Mouse (Mus musculus) stomach, embryonic 15.5 days (tissue): ENCODE data around the gene Tspoap1. TPM values are rescaled to one million over a fixed set of nuclear protein-coding genes. Genes with fewer than 3 reads are reported as not detected.

Experiments
- ATAC-seq: fragments of 200-750 bp; cut with Nextera tagmentation; 2 replicates; pipeline ENCODE4 v1.8.0; 2017; ENCODE audit warnings: low read depth, moderate number of reproducible peaks, moderate TSS enrichment; ENCODE audit not compliant: insufficient read depth, low FRiP score
- H3K27ac ChIP-seq: fragments of 300-500 bp; sonication (generic); 2 replicates; pipeline ENCODE4 v1.5.1; 2015; ENCODE audit warnings: mild to moderate bottlenecking, inconsistent platforms
- H3K27me3 ChIP-seq: fragments of 300-500 bp; sonication (generic); replicated peaks from 2 replicates; pipeline ENCODE4 v1.6.1; 2015; ENCODE audit warnings: inconsistent platforms
- H3K36me3 ChIP-seq: fragments of 300-500 bp; sonication (generic); 2 replicates; pipeline ENCODE4 v1.6.1; 2015; ENCODE audit warnings: inconsistent platforms
- H3K4me1 ChIP-seq: fragments of 300-500 bp; sonication (generic); 2 replicates; pipeline ENCODE4 v1.6.1; 2015; ENCODE audit warnings: inconsistent platforms
- H3K4me2 ChIP-seq: fragments of 300-500 bp; sonication (generic); 2 replicates; pipeline ENCODE4 v1.6.1; 2015; ENCODE audit warnings: mild to moderate bottlenecking, inconsistent platforms
- H3K4me3 ChIP-seq: fragments of 300-500 bp; sonication (generic); replicated peaks from 2 replicates; pipeline ENCODE4 v1.5.1; 2015; ENCODE audit warnings: inconsistent platforms
- H3K9ac ChIP-seq: fragments of 300-500 bp; sonication (generic); 2 replicates; pipeline ENCODE4 v1.6.1; 2015; ENCODE audit warnings: inconsistent platforms
- H3K9me3 ChIP-seq: fragments of 300-500 bp; sonication (generic); 2 replicates; pipeline ENCODE4 v1.6.1; 2016; ENCODE audit warnings: inconsistent platforms
- WGBS: fragments of 180-500 bp; shearing (Covaris S2); methylation state at CpG from one replicate; pipeline ENCODE4 v1.1.7; 2015; 5-methylcytosine and 5-hydroxymethylcytosine counted together
- polyA plus RNA-seq: library from polyadenylated mRNA; unstranded; fragments of >200 nt; fragmentation: Nextera tagmentation; extraction: Ambion mirVana; gene quantifications from 2 replicates; pipeline ENCODE4 v1.2.1, GENCODE M21; 2015

Tspoap1 gene
- polyA plus RNA-seq, 1 experiment from 2014 or later: 2.8 TPM

DNA sequence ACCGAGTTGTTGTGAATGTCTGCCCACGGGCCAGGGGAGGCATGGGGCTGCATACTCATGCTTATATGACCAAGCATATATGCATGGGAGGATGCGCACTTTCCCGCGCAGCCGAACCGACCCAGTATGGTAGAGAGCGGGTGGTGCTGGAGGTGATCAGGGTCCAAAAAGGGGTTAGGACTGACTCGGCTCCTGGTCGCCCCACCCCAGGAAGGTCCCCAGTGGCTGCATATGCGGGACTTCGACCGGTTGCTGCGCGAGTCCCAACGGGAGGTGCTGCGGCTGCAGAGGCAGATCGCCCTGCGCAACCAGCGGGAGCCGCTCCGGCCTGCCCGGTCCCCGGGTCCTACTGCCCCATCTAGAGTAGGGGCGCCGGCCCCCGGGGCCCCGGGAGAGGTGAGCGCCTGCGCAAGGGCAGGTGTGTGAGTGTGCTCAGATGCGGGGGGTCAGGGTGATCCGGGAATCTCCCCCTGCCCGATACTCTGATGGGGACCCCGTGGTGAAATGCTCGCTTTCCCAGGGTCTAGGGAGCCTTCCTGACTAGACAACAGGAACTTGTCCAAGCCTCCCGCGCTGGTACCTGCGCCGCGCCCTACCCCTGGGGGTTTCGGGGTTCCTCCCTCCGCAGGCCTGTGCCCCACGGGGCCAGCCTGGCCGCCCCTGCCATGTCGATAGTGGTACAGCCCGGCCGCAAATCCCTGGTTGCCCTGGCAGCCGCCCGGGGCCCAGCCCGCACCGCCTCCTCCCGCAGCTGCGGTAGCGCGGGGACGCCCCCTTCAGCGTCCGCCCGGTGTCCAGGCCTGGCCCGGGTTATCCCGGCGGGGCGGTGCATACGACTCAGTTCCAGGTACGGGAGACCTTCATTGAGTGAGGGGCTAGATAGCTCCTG, 3.9 kb downstream of the Tspoap1 start:
- peak overlapping the region; percentile 26 for H3K9ac ChIP-seq
- H3K9me3 ChIP-seq: no peaks in the 10 kb centered on the region
- H3K4me2 ChIP-seq: peak overlapping the region; percentile 93
- peak; percentile 7; the same call in 1 of the 2 replicates for ATAC-seq
- no peaks in the 10 kb centered on the region for H3K36me3 ChIP-seq
- under 1% methylated on average over 65 of the region's 65 CpGs for WGBS
- peak overlapping the region; percentile 49 for H3K4me3 ChIP-seq
- H3K4me1 ChIP-seq: peaks cover 16% of the 10 kb centered on the region
- no peak overlapping the region for H3K27ac ChIP-seq
- H3K27me3 ChIP-seq: peaks cover 64% of the 10 kb centered on the region

DNA sequence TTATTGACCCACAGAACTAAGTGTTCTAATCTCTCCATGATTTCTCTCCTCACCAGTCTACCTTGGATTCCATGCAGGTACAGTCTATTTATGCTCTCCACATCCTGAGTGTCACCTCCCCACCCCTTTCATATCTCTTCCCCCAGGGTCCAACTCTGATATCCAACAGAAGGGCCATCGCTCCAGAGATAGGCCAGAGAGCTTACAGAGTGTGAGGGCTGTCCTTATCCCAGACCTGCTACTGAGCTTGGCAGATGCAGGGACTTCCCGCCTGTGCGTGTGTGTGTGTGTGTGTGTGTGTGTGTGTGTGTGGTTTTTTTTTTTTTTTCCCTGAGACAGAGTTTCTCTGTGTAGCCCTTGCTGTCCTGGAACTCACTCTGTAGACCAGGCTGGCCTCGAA, 8.4 kb downstream of the Tspoap1 start:
- H3K27ac ChIP-seq: no peak overlapping the region
- 87% methylated on average over 4 of the region's 4 CpGs for WGBS
- ATAC-seq: no peak

DNA sequence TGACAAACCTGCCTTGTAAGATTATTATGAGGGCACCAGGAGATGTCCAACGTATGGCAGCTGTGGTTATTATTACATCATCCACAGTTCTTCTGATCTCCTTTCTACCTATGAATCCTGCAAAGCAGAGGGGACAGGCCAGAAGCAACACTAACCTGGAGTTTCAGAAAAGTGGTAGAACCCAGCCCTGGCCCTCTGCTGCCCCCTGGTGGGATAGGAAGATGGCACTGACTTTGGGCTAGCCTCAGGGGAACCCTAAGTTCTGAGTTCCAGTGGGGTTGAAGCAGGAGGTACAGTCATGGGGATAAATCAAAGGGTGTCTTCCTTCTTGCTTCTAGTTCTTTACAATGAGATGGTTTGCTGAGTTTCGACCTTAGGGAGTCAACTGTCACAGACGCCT, 10.6 kb downstream of the Tspoap1 start:
- no peaks in the 10 kb centered on the region for H3K9me3 ChIP-seq
- no peak overlapping the region for H3K9ac ChIP-seq
- no peaks in the 10 kb centered on the region for H3K4me1 ChIP-seq
- no peak for ATAC-seq
- no peaks in the 10 kb centered on the region for H3K36me3 ChIP-seq
- 56% methylated on average over 3 of the region's 3 CpGs for WGBS
- no peak overlapping the region for H3K4me3 ChIP-seq
- H3K27me3 ChIP-seq: peaks cover 5% of the 10 kb centered on the region; the same call in 1 of the 2 replicates
- H3K4me2 ChIP-seq: no peak overlapping the region
- H3K27ac ChIP-seq: no peak overlapping the region

More for the DNA sequence above, 8.4 kb downstream of the Tspoap1 start:
- Histone ChIP-seq H3K9me3 (no peaks in the 10 kb centered on the region), H3K4me2 (no peak overlapping the region), H3K36me3 (no peaks in the 10 kb centered on the region), H3K4me3 (no peak overlapping the region), H3K27me3 (peaks cover 26% of the 10 kb centered on the region), H3K4me1 (peaks cover 10% of the 10 kb centered on the region), H3K9ac (no peak overlapping the region)

DNA sequence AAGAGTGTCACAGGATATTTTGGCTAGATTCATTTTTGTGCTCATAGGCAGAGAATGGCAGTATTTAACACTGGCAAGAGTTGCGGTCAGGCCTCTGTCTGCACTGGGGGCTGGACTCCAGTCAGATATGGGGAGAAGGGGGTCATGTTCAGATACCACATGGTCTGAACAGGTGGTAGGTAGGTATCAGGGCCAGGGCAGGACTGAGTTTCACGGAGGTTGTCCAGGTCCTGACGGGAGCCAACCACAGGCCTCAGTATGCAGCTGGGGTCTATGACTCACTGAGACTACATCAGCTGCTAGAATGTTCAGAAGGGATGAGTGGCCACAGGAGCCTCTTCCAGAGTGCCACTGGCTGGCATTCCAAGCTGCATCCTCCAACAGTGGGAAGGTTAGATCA, 12.0 kb downstream of the Tspoap1 start:
- Histone ChIP-seq H3K27me3 (no peaks in the 10 kb centered on the region), H3K4me2 (no peak overlapping the region), H3K4me3 (no peak overlapping the region), H3K9ac (no peak overlapping the region), H3K4me1 (0 out of 2 replicates have a peak, but pooled peaks cover under 1% of the 10 kb centered on the region), H3K36me3 (no peaks in the 10 kb centered on the region), H3K9me3 (no peaks in the 10 kb centered on the region), H3K27ac (no peak overlapping the region)
- 86% methylated on average over 3 of the region's 3 CpGs for WGBS
- ATAC-seq: no peak

DNA sequence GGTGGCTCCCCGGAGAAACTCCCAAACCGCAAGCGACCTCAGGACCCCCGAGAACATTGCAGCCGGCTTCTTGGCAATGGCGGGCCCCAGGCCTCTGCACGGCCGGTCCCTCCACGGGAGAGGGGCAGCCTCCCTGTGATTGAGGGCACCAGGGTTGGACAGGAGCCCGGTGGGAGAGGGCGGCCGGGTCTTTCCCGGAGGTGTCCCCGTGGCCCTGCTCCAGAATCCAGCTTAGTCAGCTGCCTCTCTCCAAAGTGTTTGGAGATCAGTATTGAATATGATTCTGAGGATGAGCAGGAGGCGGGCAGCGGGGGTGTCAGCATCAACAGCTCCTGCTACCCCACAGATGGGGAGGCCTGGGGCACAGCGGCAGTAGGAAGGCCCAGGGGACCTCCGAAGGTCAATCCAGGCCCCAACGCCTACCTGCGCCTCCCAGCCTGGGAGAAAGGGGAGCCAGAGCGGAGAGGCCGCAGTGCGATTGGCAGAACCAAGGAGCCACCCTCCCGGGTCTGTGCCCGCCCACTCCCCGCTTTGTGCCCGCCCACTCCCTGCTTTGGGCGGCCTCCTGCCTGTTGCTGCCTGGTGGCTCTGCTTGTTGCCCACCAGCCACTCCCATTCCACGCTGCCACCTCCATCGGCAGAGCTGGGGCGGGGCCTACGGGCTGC, 17.9 kb downstream of the Tspoap1 start:
- H3K9ac ChIP-seq: peak overlapping the region; percentile 46; the same call in 1 of the 2 replicates

DNA sequence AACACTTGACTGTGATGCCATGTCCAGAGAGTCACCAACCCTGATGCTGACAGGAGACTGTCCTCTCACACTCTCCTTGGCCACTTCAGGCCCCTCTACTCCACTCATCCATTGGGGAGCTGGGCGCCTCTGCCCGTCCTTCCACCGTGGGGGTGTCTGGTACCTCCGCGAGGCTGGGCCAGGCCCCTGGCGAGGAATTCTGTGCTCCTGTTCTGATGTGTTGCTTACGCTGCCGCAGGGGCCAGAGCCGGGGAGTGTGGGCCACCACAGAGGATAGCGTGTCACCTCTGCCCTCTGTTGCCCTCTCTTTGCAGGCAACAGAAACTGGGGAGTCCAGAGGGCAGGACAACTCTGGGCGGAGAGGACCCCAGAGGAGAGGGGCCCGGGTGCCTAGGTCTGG, 18.6 kb downstream of the Tspoap1 start:
- peaks cover 16% of the 10 kb centered on the region for H3K4me1 ChIP-seq
- 40% methylated on average over 12 of the region's 12 CpGs for WGBS
- H3K9ac ChIP-seq: no peak overlapping the region
- no peak overlapping the region for H3K27ac ChIP-seq
- no peak for ATAC-seq
- H3K27me3 ChIP-seq: no peaks in the 10 kb centered on the region
- H3K36me3 ChIP-seq: no peaks in the 10 kb centered on the region
- H3K9me3 ChIP-seq: no peaks in the 10 kb centered on the region
- H3K4me2 ChIP-seq: peak overlapping the region; percentile 87
- H3K4me3 ChIP-seq: peak overlapping the region; percentile 44; the same call in 1 of the 2 replicates

More for the DNA sequence above, 17.9 kb downstream of the Tspoap1 start:
- Histone ChIP-seq H3K9me3 (no peaks in the 10 kb centered on the region), H3K4me3 (peak overlapping the region; percentile 44), H3K36me3 (no peaks in the 10 kb centered on the region), H3K4me2 (peak overlapping the region; percentile 87), H3K27ac (no peak overlapping the region), H3K27me3 (no peaks in the 10 kb centered on the region), H3K4me1 (peaks cover 16% of the 10 kb centered on the region)
- WGBS: 6% methylated on average over 32 of the region's 32 CpGs
- ATAC-seq: peak; percentile 86

DNA sequence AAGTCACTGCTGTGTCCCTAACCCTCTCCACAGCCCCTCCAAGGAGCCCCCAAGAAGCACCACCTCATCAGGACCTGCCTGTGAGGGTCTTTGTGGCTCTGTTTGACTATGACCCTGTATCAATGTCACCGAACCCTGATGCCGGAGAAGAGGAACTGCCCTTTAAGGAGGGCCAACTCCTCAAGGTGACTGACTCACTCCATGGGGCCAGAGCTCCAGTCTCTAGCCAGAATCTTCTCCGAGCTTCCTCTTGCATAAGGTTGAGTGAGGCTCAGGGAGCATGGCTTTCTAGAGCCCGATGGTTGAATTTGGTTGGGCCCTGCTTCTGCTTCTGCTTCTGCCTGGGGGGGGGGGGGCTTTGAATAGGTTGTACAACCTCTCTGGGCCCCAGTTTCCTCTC, 19.1 kb downstream of the Tspoap1 start:
- Histone ChIP-seq H3K9ac (no peak overlapping the region), H3K36me3 (no peaks in the 10 kb centered on the region), H3K4me2 (no peak overlapping the region), H3K9me3 (no peaks in the 10 kb centered on the region), H3K27me3 (no peaks in the 10 kb centered on the region), H3K4me1 (peaks cover 16% of the 10 kb centered on the region), H3K4me3 (no peak overlapping the region), H3K27ac (no peak overlapping the region)
- ATAC-seq: no peak
- WGBS: 82% methylated on average over 4 of the region's 4 CpGs

DNA sequence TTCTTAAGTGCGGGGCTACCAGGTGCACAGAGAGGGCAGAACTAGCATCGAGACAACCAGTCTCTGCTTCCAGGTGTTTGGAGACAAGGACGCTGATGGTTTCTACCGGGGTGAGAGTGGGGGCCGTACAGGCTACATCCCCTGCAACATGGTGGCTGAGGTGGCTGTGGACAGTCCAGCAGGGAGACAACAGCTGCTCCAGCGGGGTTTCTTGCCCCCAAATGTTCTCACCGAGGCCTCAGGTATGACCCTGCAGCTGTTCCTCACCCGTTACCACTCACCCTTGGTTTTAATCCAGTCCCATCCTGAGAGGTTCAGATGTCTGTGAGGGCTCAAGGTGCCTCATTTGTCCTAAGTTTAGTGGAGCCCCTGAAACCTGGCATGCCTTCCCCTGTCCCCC, 19.8 kb downstream of the Tspoap1 start:
- Histone ChIP-seq H3K4me2 (no peak overlapping the region), H3K27ac (no peak overlapping the region), H3K9ac (no peak overlapping the region), H3K36me3 (no peaks in the 10 kb centered on the region), H3K9me3 (no peaks in the 10 kb centered on the region), H3K4me3 (no peak overlapping the region), H3K4me1 (peaks cover 16% of the 10 kb centered on the region), H3K27me3 (no peaks in the 10 kb centered on the region)
- no peak for ATAC-seq
- WGBS: 82% methylated on average over 8 of the region's 8 CpGs

DNA sequence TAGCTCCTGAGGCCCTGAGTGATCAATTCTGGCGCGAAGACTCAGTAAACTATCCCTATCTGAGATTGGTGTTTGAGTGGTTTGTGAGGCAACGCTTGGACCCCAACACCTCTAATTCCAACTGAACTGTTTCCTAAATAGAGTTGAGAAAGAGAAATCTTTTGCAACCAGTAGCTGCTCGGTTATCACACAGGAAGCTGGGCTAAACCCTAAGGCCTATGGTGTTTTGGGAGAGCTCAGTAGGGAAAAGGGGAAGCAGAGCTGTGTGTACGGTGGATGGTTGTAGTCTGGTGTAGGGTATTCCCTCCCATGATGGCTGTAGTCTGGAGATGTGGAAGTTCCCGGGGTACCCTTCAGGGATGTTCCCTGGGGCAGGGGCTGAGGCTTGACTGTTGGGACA, 29.7 kb downstream of the Tspoap1 start:
- no peak overlapping the region for H3K27ac ChIP-seq
- 83% methylated on average over 6 of the region's 6 CpGs for WGBS

DNA sequence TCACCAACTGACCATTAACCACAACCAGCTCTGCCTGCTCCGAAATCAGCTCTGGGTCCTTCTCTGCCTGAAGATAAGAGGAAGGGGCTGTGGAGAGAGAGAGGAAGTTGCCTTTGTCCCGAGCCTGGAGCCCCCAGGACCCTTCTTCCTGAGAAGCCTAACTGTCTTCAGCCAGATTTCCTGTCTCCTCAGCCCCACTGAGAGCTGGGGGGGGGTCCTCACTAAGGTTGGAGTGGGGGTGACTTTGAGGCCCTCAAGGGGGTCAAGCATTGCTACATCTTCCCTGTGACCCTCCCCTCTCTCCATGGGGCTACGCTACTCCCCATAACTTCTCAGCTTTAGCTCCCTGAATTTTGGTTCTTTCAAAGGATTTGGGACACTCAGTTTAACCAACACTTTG, 33.1 kb downstream of the Tspoap1 start, which contains the start of gene Mpo:
Gene Mpo, plus strand, starts transcription at position 122 of the 400 bp plus-strand sequence.
- Histone ChIP-seq H3K9ac (no peak within 1 kb of the TSS), H3K4me1 (no peaks in the 10 kb centered on the region), H3K27me3 (no peaks in the 10 kb centered on the region), H3K4me2 (no peak within 1 kb of the TSS), H3K27ac (no peak within 1 kb of the TSS), H3K4me3 (no peak within 1 kb of the TSS), H3K9me3 (no peaks in the 10 kb centered on the region), H3K36me3 (no peaks in the 10 kb centered on the region)
- 45% methylated on average over 3 of the region's 3 CpGs for WGBS
- no peak for ATAC-seq

More for the DNA sequence above, 29.7 kb downstream of the Tspoap1 start:
- H3K36me3 ChIP-seq: no peaks in the 10 kb centered on the region
- no peaks in the 10 kb centered on the region for H3K4me1 ChIP-seq
- no peaks in the 10 kb centered on the region for H3K9me3 ChIP-seq
- no peak overlapping the region for H3K4me3 ChIP-seq
- H3K4me2 ChIP-seq: no peak overlapping the region
- no peaks in the 10 kb centered on the region for H3K27me3 ChIP-seq
- no peak for ATAC-seq
- H3K9ac ChIP-seq: no peak overlapping the region

DNA sequence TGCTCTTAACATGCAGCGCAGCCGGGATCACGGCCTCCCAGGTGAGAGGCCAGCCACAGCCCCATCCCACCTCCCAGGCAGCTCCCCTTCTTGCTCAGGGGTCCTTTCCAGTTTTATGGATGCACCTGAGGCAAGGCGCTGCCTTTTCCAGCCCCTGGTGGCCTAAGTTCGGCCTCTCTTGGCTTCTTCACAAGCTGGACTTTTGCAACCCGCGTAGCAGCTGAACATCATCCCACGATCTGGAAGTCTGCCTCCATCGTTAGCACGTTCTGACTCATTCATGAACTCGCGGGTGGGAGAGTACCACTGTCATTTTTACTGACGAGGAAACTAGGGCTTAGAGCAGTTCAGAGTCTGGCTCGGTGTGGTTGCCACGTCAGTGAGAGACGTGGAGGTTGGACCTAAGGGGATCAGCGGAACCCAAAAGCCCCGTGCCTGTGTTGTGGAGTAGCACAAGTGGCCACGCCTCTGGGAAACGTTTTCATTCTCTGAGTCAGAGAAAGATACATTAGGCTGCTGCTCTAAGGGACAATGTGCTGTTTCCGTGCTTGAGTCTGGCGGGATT, 41.5 kb downstream of the Tspoap1 start:
- H3K9ac ChIP-seq: no peak overlapping the region
- H3K27me3 ChIP-seq: no peaks in the 10 kb centered on the region
- H3K27ac ChIP-seq: no peak overlapping the region
- H3K4me3 ChIP-seq: no peak overlapping the region
- ATAC-seq: no peak
- no peaks in the 10 kb centered on the region for H3K4me1 ChIP-seq
- 77% methylated on average over 22 of the region's 22 CpGs for WGBS
- H3K36me3 ChIP-seq: no peaks in the 10 kb centered on the region
- H3K4me2 ChIP-seq: no peak overlapping the region
- no peaks in the 10 kb centered on the region for H3K9me3 ChIP-seq

DNA sequence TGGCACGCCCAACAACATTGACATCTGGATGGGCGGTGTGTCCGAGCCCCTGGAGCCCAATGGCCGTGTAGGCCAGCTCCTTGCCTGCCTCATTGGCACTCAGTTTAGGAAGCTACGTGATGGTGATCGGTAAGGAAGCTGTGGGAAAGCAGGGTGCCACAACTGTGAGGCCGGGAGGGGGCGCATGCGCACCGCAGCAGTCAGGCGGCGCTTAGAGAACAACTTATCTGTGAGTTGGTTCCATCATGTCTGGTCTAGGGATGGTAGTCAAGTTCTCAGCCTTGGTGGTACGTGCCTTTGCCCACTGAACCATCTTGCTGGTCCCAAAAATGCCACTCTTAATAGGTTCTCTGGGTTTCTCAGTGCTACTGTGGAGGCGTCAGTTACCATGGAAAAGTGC, 42.3 kb downstream of the Tspoap1 start:
- no peak for ATAC-seq
- no peak overlapping the region for H3K27ac ChIP-seq
- H3K4me3 ChIP-seq: no peak overlapping the region
- H3K27me3 ChIP-seq: no peaks in the 10 kb centered on the region
- WGBS: 46% methylated on average over 14 of the region's 14 CpGs
- no peaks in the 10 kb centered on the region for H3K36me3 ChIP-seq
- no peak overlapping the region for H3K4me2 ChIP-seq
- no peaks in the 10 kb centered on the region for H3K4me1 ChIP-seq
- no peaks in the 10 kb centered on the region for H3K9me3 ChIP-seq
- H3K9ac ChIP-seq: no peak overlapping the region
